Mouse (Mus musculus) midbrain, embryonic 13.5 days (tissue): Measurements from ENCODE around the gene Sirpa. TPM values are rescaled to one million over a fixed set of nuclear protein-coding genes. Genes with fewer than 3 reads are reported as not detected.

Experiments
- ATAC-seq: fragments of 200-750 bp; cut with Nextera tagmentation; 2 replicates; pipeline ENCODE4 v1.8.0; 2017; ENCODE audit warnings: mild to moderate bottlenecking, moderate TSS enrichment, moderate library complexity
- H3K27ac ChIP-seq: fragments of 300-500 bp; sonication (generic); 2 replicates; pipeline ENCODE4 v1.5.1; 2015; ENCODE audit warnings: inconsistent platforms, mild to moderate bottlenecking, moderate library complexity
- H3K27me3 ChIP-seq: fragments of 300-500 bp; sonication (generic); 2 replicates; pipeline ENCODE4 v1.6.1; 2015; ENCODE audit warnings: mild to moderate bottlenecking, inconsistent platforms
- H3K36me3 ChIP-seq: fragments of 300-500 bp; sonication (generic); 2 replicates; pipeline ENCODE4 v1.6.1; 2015; ENCODE audit warnings: mild to moderate bottlenecking, inconsistent platforms
- H3K4me1 ChIP-seq: fragments of 300-500 bp; sonication (generic); replicated peaks from 2 replicates; pipeline ENCODE4 v1.6.1; 2015; ENCODE audit warnings: inconsistent platforms
- H3K4me2 ChIP-seq: fragments of 300-500 bp; sonication (generic); replicated peaks from 2 replicates; pipeline ENCODE4 v1.6.1; 2015; ENCODE audit warnings: moderate library complexity, mild to moderate bottlenecking, inconsistent platforms
- H3K4me3 ChIP-seq: fragments of 300-500 bp; sonication (generic); replicated peaks from 2 replicates; pipeline ENCODE4 v1.5.1; 2015; ENCODE audit warnings: mild to moderate bottlenecking, inconsistent platforms
- H3K9ac ChIP-seq: fragments of 300-500 bp; sonication (generic); replicated peaks from 2 replicates; pipeline ENCODE4 v1.6.1; 2015; ENCODE audit warnings: mild to moderate bottlenecking, inconsistent platforms
- H3K9me3 ChIP-seq: fragments of 300-500 bp; sonication (generic); 2 replicates; pipeline ENCODE4 v1.6.1; 2016; ENCODE audit warnings: mild to moderate bottlenecking, inconsistent platforms
- WGBS: fragments of 180-500 bp; shearing (Covaris S2); methylation state at CpG from one replicate; pipeline ENCODE4 v1.1.7; 2015; 5-methylcytosine and 5-hydroxymethylcytosine counted together
- polyA plus RNA-seq: library from polyadenylated mRNA; unstranded; fragments of >200 nt; fragmentation: Nextera tagmentation; extraction: Ambion mirVana; gene quantifications from 2 replicates; pipeline ENCODE4 v1.2.1, GENCODE M21; 2015

Sirpa gene
- polyA plus RNA-seq, 1 experiment from 2014 or later, result 21.0 TPM

- WGBS, result 69% methylated on average over 9 of the region's 9 CpGs
- no peak overlapping the region for H3K27ac ChIP-seq
- H3K27me3 ChIP-seq, result no peaks in the 10 kb centered on the region
- no peaks in the 10 kb centered on the region for H3K9me3 ChIP-seq
- H3K36me3 ChIP-seq, result no peaks in the 10 kb centered on the region
- H3K9ac ChIP-seq, result no peak overlapping the region
- no peak overlapping the region for H3K4me2 ChIP-seq
- no peak overlapping the region for H3K4me3 ChIP-seq
- no peak for ATAC-seq
- peaks cover 28% of the 10 kb centered on the region for H3K4me1 ChIP-seq
Measured at GRCm38 (mm10) chr2:129598094-129598493, 5.5 kb downstream of the Sirpa start.

- H3K27ac ChIP-seq, result no peak overlapping the region
- no peak for ATAC-seq
- no peak overlapping the region for H3K9ac ChIP-seq
- peaks cover 28% of the 10 kb centered on the region for H3K4me1 ChIP-seq
- no peaks in the 10 kb centered on the region for H3K9me3 ChIP-seq
- no peaks in the 10 kb centered on the region for H3K36me3 ChIP-seq
- no peak overlapping the region for H3K4me2 ChIP-seq
- H3K27me3 ChIP-seq, result no peaks in the 10 kb centered on the region
- 35% methylated on average over 8 of the region's 8 CpGs for whole genome bisulfite sequencing
- H3K4me3 ChIP-seq, result no peak overlapping the region
Measured at GRCm38 (mm10) chr2:129599231-129600084, 6.8 kb downstream of the Sirpa start.

GRCm38 (mm10) chr2:129601059-129601650 lies 8.5 kb downstream of the Sirpa start:
- WGBS, result 85% methylated on average over 1 of the region's 1 CpGs
- Histone ChIP-seq H3K36me3 (no peaks in the 10 kb centered on the region), H3K27ac (no peak overlapping the region), H3K9ac (no peak overlapping the region), H3K9me3 (no peaks in the 10 kb centered on the region), H3K27me3 (no peaks in the 10 kb centered on the region), H3K4me2 (no peak overlapping the region), H3K4me1 (peaks cover 17% of the 10 kb centered on the region), H3K4me3 (no peak overlapping the region)
- ATAC-seq, result no peak

GRCm38 (mm10) chr2:129601894-129602663 lies 9.4 kb downstream of the Sirpa start:
- no peak for ATAC-seq
- Histone ChIP-seq H3K27ac (no peak overlapping the region), H3K4me3 (no peak overlapping the region), H3K9me3 (no peaks in the 10 kb centered on the region), H3K27me3 (no peaks in the 10 kb centered on the region), H3K4me2 (no peak overlapping the region), H3K36me3 (no peaks in the 10 kb centered on the region), H3K9ac (no peak overlapping the region), H3K4me1 (peaks cover 23% of the 10 kb centered on the region)
- WGBS, result 81% methylated on average over 10 of the region's 10 CpGs

GRCm38 (mm10) chr2:129602856-129603255 lies 10.2 kb downstream of the Sirpa start:
- H3K4me3 ChIP-seq, result no peak overlapping the region
- no peak for ATAC-seq
- WGBS, result 96% methylated on average over 7 of the region's 7 CpGs

GRCm38 (mm10) chr2:129603536-129603935 lies 10.9 kb downstream of the Sirpa start:
- H3K27me3 ChIP-seq, result no peaks in the 10 kb centered on the region
- H3K4me1 ChIP-seq, result peaks cover 19% of the 10 kb centered on the region
- no peaks in the 10 kb centered on the region for H3K36me3 ChIP-seq
- no peak overlapping the region for H3K4me3 ChIP-seq
- 77% methylated on average over 1 of the region's 1 CpGs for WGBS
- H3K9ac ChIP-seq, result no peak overlapping the region
- no peak overlapping the region for H3K27ac ChIP-seq
- H3K4me2 ChIP-seq, result no peak overlapping the region
- ATAC-seq, result peak; percentile 86
- H3K9me3 ChIP-seq, result no peaks in the 10 kb centered on the region

More at GRCm38 (mm10) chr2:129602856-129603255, 10.2 kb downstream of the Sirpa start:
- Histone ChIP-seq H3K27me3 (no peaks in the 10 kb centered on the region), H3K9ac (no peak overlapping the region), H3K9me3 (no peaks in the 10 kb centered on the region), H3K4me1 (peaks cover 23% of the 10 kb centered on the region), H3K27ac (no peak overlapping the region), H3K4me2 (no peak overlapping the region), H3K36me3 (no peaks in the 10 kb centered on the region)

- no peak overlapping the region for H3K9ac ChIP-seq
- H3K4me2 ChIP-seq, result no peak overlapping the region
- no peak overlapping the region for H3K27ac ChIP-seq
- WGBS, result 13% methylated on average over 6 of the region's 6 CpGs
- H3K27me3 ChIP-seq, result no peaks in the 10 kb centered on the region
- no peak for ATAC-seq
- no peak overlapping the region for H3K4me3 ChIP-seq
- H3K36me3 ChIP-seq, result no peaks in the 10 kb centered on the region
- peaks cover 19% of the 10 kb centered on the region for H3K4me1 ChIP-seq
- H3K9me3 ChIP-seq, result no peaks in the 10 kb centered on the region
Measured at GRCm38 (mm10) chr2:129604032-129604431, 11.4 kb downstream of the Sirpa start.

GRCm38 (mm10) chr2:129605816-129606215 lies 13.2 kb downstream of the Sirpa start:
- Histone ChIP-seq H3K4me3 (no peak overlapping the region), H3K9ac (no peak overlapping the region), H3K27me3 (no peaks in the 10 kb centered on the region), H3K4me2 (no peak overlapping the region), H3K4me1 (peaks cover 17% of the 10 kb centered on the region), H3K9me3 (no peaks in the 10 kb centered on the region), H3K36me3 (peaks cover 12% of the 10 kb centered on the region), H3K27ac (no peak overlapping the region)
- 72% methylated on average over 3 of the region's 3 CpGs for whole genome bisulfite sequencing
- ATAC-seq, result no peak

- WGBS, result 25% methylated on average over 8 of the region's 8 CpGs
- Histone ChIP-seq H3K27ac (no peak overlapping the region), H3K9me3 (no peaks in the 10 kb centered on the region), H3K36me3 (peaks cover 17% of the 10 kb centered on the region), H3K9ac (no peak overlapping the region), H3K4me2 (no peak overlapping the region), H3K4me3 (no peak overlapping the region), H3K27me3 (no peaks in the 10 kb centered on the region), H3K4me1 (peaks cover 17% of the 10 kb centered on the region)
- no peak for ATAC-seq
Measured at GRCm38 (mm10) chr2:129606269-129606668, 13.6 kb downstream of the Sirpa start.

GRCm38 (mm10) chr2:129606899-129607298 lies 14.3 kb downstream of the Sirpa start:
- Histone ChIP-seq H3K4me3 (no peak overlapping the region), H3K27me3 (no peaks in the 10 kb centered on the region), H3K27ac (no peak overlapping the region), H3K9ac (no peak overlapping the region), H3K4me1 (peaks cover 17% of the 10 kb centered on the region), H3K4me2 (no peak overlapping the region), H3K9me3 (no peaks in the 10 kb centered on the region), H3K36me3 (peaks cover 18% of the 10 kb centered on the region)
- WGBS, result 77% methylated on average over 2 of the region's 2 CpGs
- no peak for ATAC-seq

- Histone ChIP-seq H3K27me3 (no peaks in the 10 kb centered on the region), H3K4me1 (no peaks in the 10 kb centered on the region), H3K27ac (no peak overlapping the region), H3K9me3 (no peaks in the 10 kb centered on the region), H3K4me3 (no peak overlapping the region), H3K9ac (no peak overlapping the region), H3K36me3 (peaks cover 32% of the 10 kb centered on the region), H3K4me2 (no peak overlapping the region)
- no peak for ATAC-seq
- whole genome bisulfite sequencing, result 92% methylated on average over 6 of the region's 6 CpGs
Measured at GRCm38 (mm10) chr2:129613971-129614370, 21.3 kb downstream of the Sirpa start.
